17 mouse cellular contexts compared by ENCODE assay signal in the genomic region with DNA sequence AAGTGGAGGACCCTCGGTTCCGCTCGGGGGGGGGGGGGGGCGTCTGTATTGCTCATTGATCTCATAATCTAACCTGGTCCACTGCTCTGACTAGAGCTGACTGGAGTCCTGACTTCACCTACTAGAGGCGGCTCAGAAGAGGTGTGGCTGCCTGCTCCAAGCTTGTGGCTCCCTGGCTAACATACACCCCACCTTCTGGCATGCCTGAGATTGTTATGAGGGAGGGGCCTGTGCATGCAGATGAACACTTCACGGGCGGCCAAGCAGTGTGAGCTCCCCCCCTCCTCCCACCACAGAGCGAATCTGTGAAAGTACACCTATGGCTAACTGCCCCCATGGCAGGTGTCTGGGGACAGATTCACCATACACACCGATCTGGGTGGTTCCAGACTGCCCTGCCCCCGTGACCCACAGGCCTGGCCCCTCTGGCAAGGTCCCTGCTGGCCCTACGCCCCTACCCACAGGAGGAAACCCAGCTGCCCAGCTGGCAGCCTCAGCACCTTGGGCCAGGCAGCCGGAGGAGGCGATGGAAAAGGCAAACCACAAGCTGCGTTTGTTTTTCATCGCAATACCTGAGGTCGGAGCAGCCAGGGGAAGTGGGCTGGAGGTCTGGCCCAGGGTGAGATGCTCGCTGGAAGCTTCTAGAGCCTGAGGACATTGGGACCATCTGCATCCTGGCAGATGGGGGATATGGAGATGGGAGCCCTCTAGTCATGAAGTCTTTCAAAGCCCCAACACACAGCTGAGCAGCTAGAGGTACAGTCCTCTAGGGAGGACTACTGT. TPM values are rescaled to one million over a fixed set of nuclear protein-coding genes. Genes with fewer than 3 reads are reported as not detected.
DNase-seq lines count a peak whose midpoint lies in the region; ATAC-seq and TF ChIP-seq lines count a peak whose summit lies in the region.
"Had no signal": no experiment of that assay in that cellular context is flagged by ENCODE, and none has a peak within 500 bp of the region (broad histone marks: within the 10 kb centered on the region; RNA-seq: fewer than 3 reads in every experiment).

No protein-coding gene starts in this region.

- no peaks in the 10 kb centered on the region for H3K36me3 ChIP-seq in heart, embryonic 10.5 days
- H3K36me3 ChIP-seq in embryonic facial prominence, embryonic 14.5 days (ENCODE audit: control insufficient read depth, insufficient read depth, low read length): no peaks in the 10 kb centered on the region
- H3K36me3 ChIP-seq in myocyte (ENCODE audit: control insufficient read depth, insufficient read depth): no peaks in the 10 kb centered on the region
- H3K36me3 ChIP-seq: heart, embryonic 15.5 days; midbrain, embryonic 12.5 days had no signal

- H3ac ChIP-seq in myocyte (ENCODE audit: control insufficient read depth, insufficient read length): no peak overlapping the region

- TF ChIP-seq POLR2A in lung, adult 2 months (IDR thresholded peaks at IDR 0.05; ENCODE audit: borderline replicate concordance, extremely low read depth, low read depth, low read length): no peak
- no peak for TF ChIP-seq POLR2A in myocyte (IDR thresholded peaks at IDR 0.05; ENCODE audit: insufficient read length, low read depth)

- H3K4me2 ChIP-seq in embryonic facial prominence, embryonic 14.5 days (ENCODE audit: low read depth, low read length): 0 out of 2 replicates have a peak overlapping the region, but pooled peaks have one; percentile 5
- peak overlapping the region; percentile 44 for H3K4me2 ChIP-seq in myocyte (ENCODE audit: low read depth)
- H3K4me2 ChIP-seq: heart, embryonic 15.5 days; liver, embryonic 11.5 days; midbrain, embryonic 12.5 days had no signal

- WGBS in heart, embryonic 10.5 days: 67% methylated on average over 17 of the region's 17 CpGs
- WGBS in lung, adult 2 months: 42% methylated on average over 17 of the region's 17 CpGs
- 47% methylated on average over 15 of the region's 17 CpGs for WGBS in embryonic facial prominence, embryonic 14.5 days

- H3K9me3 ChIP-seq in heart, embryonic 10.5 days: no peaks in the 10 kb centered on the region
- H3K9me3 ChIP-seq in embryonic facial prominence, embryonic 14.5 days (ENCODE audit: control insufficient read depth, low read length): no peaks in the 10 kb centered on the region
- H3K9me3 ChIP-seq: heart, embryonic 15.5 days; midbrain, embryonic 12.5 days had no signal

- H3K4me3 ChIP-seq in heart, embryonic 10.5 days: no peak overlapping the region
- H3K4me3 ChIP-seq in lung, adult 2 months (replicated peaks; ENCODE audit: extremely low read depth, low read depth, low read length): no peak overlapping the region
- H3K4me3 ChIP-seq in embryonic facial prominence, embryonic 14.5 days (ENCODE audit: low read depth, low read length): no peak overlapping the region
- H3K4me3 ChIP-seq in myocyte: no peak overlapping the region
- H3K4me3 ChIP-seq: heart, embryonic 15.5 days; midbrain, embryonic 12.5 days had no signal

- peaks cover 5% of the 10 kb centered on the region for H3K79me2 ChIP-seq in myocyte (ENCODE audit: control insufficient read depth, insufficient read depth)

- H3K9ac ChIP-seq in embryonic facial prominence, embryonic 14.5 days (ENCODE audit: low read depth, low read length): no peak overlapping the region
- H3K9ac ChIP-seq: heart, embryonic 15.5 days; midbrain, embryonic 12.5 days had no signal

- no peak for ATAC-seq in embryonic facial prominence, embryonic 14.5 days (ENCODE audit: low read depth)
- ATAC-seq: CD4-positive, CD25-positive, alpha-beta regulatory T cell, adult 4 months had no signal

- peaks cover 39% of the 10 kb centered on the region for H3K4me1 ChIP-seq in heart, embryonic 10.5 days
- peaks cover 2% of the 10 kb centered on the region; the same call in 1 of the 2 replicates for H3K4me1 ChIP-seq in lung, adult 2 months (ENCODE audit: control insufficient read depth, insufficient read depth, low read length)
- peaks cover 67% of the 10 kb centered on the region for H3K4me1 ChIP-seq in embryonic facial prominence, embryonic 14.5 days (ENCODE audit: control insufficient read depth, insufficient read depth, low read length)

- no peak for DNase-seq in heart, embryonic 10.5 days (ENCODE audit: low spot score)
- no peak for DNase-seq in heart, postnatal 4 days
- peak; percentile 32 for DNase-seq in lung, postnatal 36 days
- no peak for DNase-seq in lung, adult 2 months
- no peak for DNase-seq in embryonic facial prominence, embryonic 14.5 days (ENCODE audit: low spot score)
- no peak for DNase-seq in embryo, embryonic 10.5 days (ENCODE audit: low spot score)
- no peak for DNase-seq in kidney, postnatal 14 days
- DNase-seq: kidney, adult 2 months; right cerebral cortex, postnatal 25 days; thymus, postnatal 4 days had no signal

- peaks cover 84% of the 10 kb centered on the region for H3K27me3 ChIP-seq in heart, embryonic 10.5 days (ENCODE audit: insufficient read depth, poor library complexity, severe bottlenecking)
- H3K27me3 ChIP-seq in embryonic facial prominence, embryonic 14.5 days (replicated peaks; ENCODE audit: control insufficient read depth, insufficient read depth, low read length): no peaks in the 10 kb centered on the region
- H3K27me3 ChIP-seq in myocyte (ENCODE audit: control insufficient read depth, insufficient read depth, insufficient read length): no peaks in the 10 kb centered on the region
- H3K27me3 ChIP-seq: Patski had no signal

- no peak for TF ChIP-seq CTCF in lung, adult 2 months (IDR thresholded peaks at IDR 0.05; ENCODE audit: insufficient read depth, low read length)

- H3K27ac ChIP-seq in heart, embryonic 10.5 days: 0 out of 2 replicates have a peak overlapping the region, but pooled peaks have one; percentile 3
- H3K27ac ChIP-seq in embryonic facial prominence, embryonic 14.5 days (replicated peaks; ENCODE audit: low read depth, low read length): no peak overlapping the region; the same call in 1 of the 2 replicates
- H3K27ac ChIP-seq: heart, embryonic 15.5 days; midbrain, embryonic 12.5 days had no signal

TF ChIP-seq in myocyte, 11 proteins besides CTCF, POLR2A, EP300 and RAD21:
- TF ChIP-seq REST (IDR thresholded peaks at IDR 0.05; ENCODE audit: insufficient read depth, insufficient read length) (no peak), TCF12 (IDR thresholded peaks at IDR 0.05; ENCODE audit: insufficient read depth, poor library complexity, severe bottlenecking) (peak; percentile 66), USF1 (IDR thresholded peaks at IDR 0.05; ENCODE audit: low read depth) (no peak), SRF (IDR thresholded peaks at IDR 0.05; ENCODE audit: control insufficient read depth, insufficient read length, low read depth) (no peak), TCF3 (IDR thresholded peaks at IDR 0.05; ENCODE audit: insufficient read length, low read depth) (peak; percentile 73), MAX (IDR thresholded peaks at IDR 0.05; ENCODE audit: low read depth) (no peak), POLR2AphosphoS2 (IDR thresholded peaks at IDR 0.05; ENCODE audit: insufficient read length, low read depth) (no peak), MYOD1 (IDR thresholded peaks at IDR 0.05; ENCODE audit: control insufficient read depth in 1 of 3, insufficient read length in 2 of 3, low read depth in 2 of 3) (peak in 2 of 3 experiments; percentile 78 to 86), MYOG (IDR thresholded peaks at IDR 0.05; ENCODE audit: control insufficient read depth in 1 of 3, insufficient read depth in 1 of 3, insufficient read length in 2 of 3, low read depth in 2 of 3) (peak; percentile 21 to 95 (median 92)), E2F4 (IDR thresholded peaks at IDR 0.05; ENCODE audit: insufficient read depth) (no peak), CEBPB (IDR thresholded peaks at IDR 0.05; ENCODE audit: insufficient read depth, poor library complexity, severe bottlenecking) (no peak)
TF ChIP-seq in myocyte: peak in this region for 4.

RNA-seq across cellular contexts. Expression of a gene that starts 6.5 kb away (rescaled TPM):
- polyA plus RNA-seq in heart, embryonic 10.5 days (2016; fragmentation: Nextera tagmentation; extraction: Ambion mirVana): 3.8 and 4.1 TPM in 2 replicates
- 1 to 10 TPM; 5.6 to 5.7 TPM for total RNA-seq in heart, postnatal 4 days (2021)
- 6.9 and 7.8 TPM in 2 replicates for polyA plus RNA-seq in lung, adult 2 months (2012; rRNA removed)
- 4.8 and 5.8 TPM in 2 replicates for polyA plus RNA-seq in embryonic facial prominence, embryonic 14.5 days (2014; fragmentation: Nextera tagmentation; extraction: Ambion mirVana)
- 11.6 TPM for polyA plus RNA-seq in myocyte (2012; fragmentation: generic; extraction: Trizol)
- polyA plus RNA-seq: CD4-positive, CD25-positive, alpha-beta regulatory T cell, adult 4 months had no signal

RNA-seq across cellular contexts. Expression of a gene that starts 22.7 kb away (rescaled TPM):
- 0.08 TPM in 1 of 2 replicates, not detected in the other for polyA plus RNA-seq in heart, embryonic 10.5 days (2016; fragmentation: Nextera tagmentation; extraction: Ambion mirVana)
- not detected for total RNA-seq in heart, postnatal 4 days (2021)
- 9.4 and 15.4 TPM in 2 replicates for polyA plus RNA-seq in lung, adult 2 months (2012; rRNA removed)
- 0.77 and 0.78 TPM in 2 replicates for polyA plus RNA-seq in embryonic facial prominence, embryonic 14.5 days (2014; fragmentation: Nextera tagmentation; extraction: Ambion mirVana)
- polyA plus RNA-seq in myocyte (2012; fragmentation: generic; extraction: Trizol): not detected
- total RNA-seq: adrenal gland, postnatal 10 days had no signal
- polyA plus RNA-seq: CD4-positive, CD25-positive, alpha-beta regulatory T cell, adult 4 months; heart, embryonic 15.5 days; kidney, adult 2 months; liver, embryonic 11.5 days; Patski had no signal
